Mouse (Mus musculus) neural tube, embryonic 14.5 days (tissue): ENCODE data around the gene Sorbs1. TPM values are rescaled to one million over a fixed set of nuclear protein-coding genes. Genes with fewer than 3 reads are reported as not detected.
A peak's percentile ranks its signal among the peaks of the same experiment; 100 is the strongest.

Experiments
- ATAC-seq: fragments of 200-750 bp; cut with Nextera tagmentation; 2 replicates; pipeline ENCODE4 v1.8.0; 2017; ENCODE audit warnings: low read depth, mild to moderate bottlenecking, moderate TSS enrichment, moderate library complexity
- H3K27ac ChIP-seq: fragments of 300-500 bp; sonication (generic); 2 replicates; pipeline ENCODE4 v1.5.1; 2014; ENCODE audit warnings: low read depth, mild to moderate bottlenecking, control low read depth, low read length, moderate library complexity, mixed read lengths
- H3K27me3 ChIP-seq: fragments of 300-500 bp; sonication (generic); 2 replicates; pipeline ENCODE4 v1.6.1; 2014; ENCODE audit warnings: low read length; ENCODE audit not compliant: control insufficient read depth, insufficient read depth
- H3K36me3 ChIP-seq: fragments of 300-500 bp; sonication (generic); 2 replicates; pipeline ENCODE4 v1.6.1; 2014; ENCODE audit warnings: low read length, mixed read lengths; ENCODE audit not compliant: control insufficient read depth, insufficient read depth
- H3K4me1 ChIP-seq: fragments of 300-500 bp; sonication (generic); 2 replicates; pipeline ENCODE4 v1.6.1; 2014; ENCODE audit warnings: low read length; ENCODE audit not compliant: control insufficient read depth, insufficient read depth
- H3K4me2 ChIP-seq: fragments of 300-500 bp; sonication (generic); 2 replicates; pipeline ENCODE4 v1.6.1; 2014; ENCODE audit warnings: mild to moderate bottlenecking, low read depth, low read length, control low read depth
- H3K4me3 ChIP-seq: fragments of 300-500 bp; sonication (generic); 2 replicates; pipeline ENCODE4 v1.5.1; 2014; ENCODE audit warnings: low read depth, low read length, control low read depth, mixed read lengths
- H3K9ac ChIP-seq: fragments of 300-500 bp; sonication (generic); replicated peaks from 2 replicates; pipeline ENCODE4 v1.6.1; 2014; ENCODE audit warnings: low read depth, mild to moderate bottlenecking, control low read depth, low read length, mixed read lengths
- H3K9me3 ChIP-seq: fragments of 300-500 bp; sonication (generic); 2 replicates; pipeline ENCODE4 v1.6.1; 2016; ENCODE audit warnings: low read length; ENCODE audit not compliant: control insufficient read depth
- WGBS: fragments of 180-500 bp; shearing (Covaris S2); extraction: QIAGEN DNeasy Blood & Tissue Kit; methylation state at CpG from one replicate; pipeline ENCODE4 v1.1.7; 2014; 5-methylcytosine and 5-hydroxymethylcytosine counted together
- polyA plus RNA-seq: library from polyadenylated mRNA; unstranded; fragments of >200 nt; fragmentation: Nextera tagmentation; extraction: Ambion mirVana; gene quantifications from 2 replicates; pipeline ENCODE4 v1.2.1, GENCODE M21; 2014

The Sorbs1 gene
- polyA plus RNA-seq, 1 experiment from 2014 or later, result 117 TPM

DNA sequence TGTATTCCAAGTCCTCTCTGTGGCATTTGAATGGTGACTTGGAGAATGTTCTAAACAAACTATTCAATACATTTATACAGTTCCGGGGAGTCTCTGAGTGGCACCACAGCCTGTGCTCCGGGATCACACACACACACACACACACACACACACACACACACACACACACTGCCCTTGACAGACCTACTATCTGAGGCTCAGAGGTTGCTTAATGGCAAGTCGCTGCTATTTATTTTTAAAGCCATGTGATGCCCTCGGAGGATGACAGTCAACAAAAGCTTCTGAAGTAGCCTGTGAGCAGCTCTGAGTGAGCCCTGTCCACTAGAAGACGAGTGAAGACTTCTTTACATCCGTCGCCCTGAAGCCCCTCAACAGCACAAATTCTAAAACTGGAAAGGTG is 94.3 kb downstream of the Sorbs1 start:
- Histone ChIP-seq H3K4me2 (no peak overlapping the region), H3K36me3 (no peaks in the 10 kb centered on the region), H3K9ac (no peak overlapping the region), H3K27ac (no peak overlapping the region), H3K27me3 (no peaks in the 10 kb centered on the region), H3K4me3 (no peak overlapping the region), H3K9me3 (no peaks in the 10 kb centered on the region), H3K4me1 (peaks cover 5% of the 10 kb centered on the region; the same call in 1 of the 2 replicates)
- no peak for ATAC-seq
- 86% methylated on average over 7 of the region's 7 CpGs for WGBS

DNA sequence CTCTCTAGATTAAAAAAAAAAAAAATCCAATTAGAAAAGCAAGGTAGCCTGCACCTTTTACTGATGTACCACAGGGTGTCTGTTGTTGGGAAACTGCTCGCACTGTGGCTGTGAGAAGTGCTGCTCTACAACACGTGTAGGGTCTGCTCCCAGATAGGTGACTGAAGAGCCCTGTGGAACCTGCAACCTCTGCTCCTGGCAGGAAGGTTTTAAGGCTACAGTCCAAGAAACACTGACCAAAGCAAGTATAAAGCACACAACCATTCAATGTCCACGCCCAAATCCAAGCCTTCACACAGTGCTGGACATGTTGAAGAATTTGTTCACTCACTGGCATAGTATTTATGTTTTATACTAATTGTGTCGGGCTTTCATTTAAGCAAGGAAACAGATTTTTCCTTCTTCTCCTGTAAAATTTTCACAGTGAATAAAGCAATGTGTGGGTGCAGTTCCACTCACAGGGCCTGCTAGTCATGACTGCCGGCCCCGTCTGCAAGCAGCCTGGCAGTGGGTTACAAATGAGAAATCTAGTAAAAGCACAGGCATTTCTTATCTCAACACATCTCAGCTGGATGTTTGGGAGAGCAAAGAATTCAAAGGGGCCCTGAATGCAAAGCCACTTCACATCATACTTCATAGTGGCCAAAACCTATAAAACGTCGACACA is 96.3 kb downstream of the Sorbs1 start:
- Histone ChIP-seq H3K4me1 (peaks cover 5% of the 10 kb centered on the region; the same call in 1 of the 2 replicates), H3K9ac (no peak overlapping the region), H3K4me2 (no peak overlapping the region), H3K27ac (no peak overlapping the region), H3K36me3 (no peaks in the 10 kb centered on the region), H3K9me3 (no peaks in the 10 kb centered on the region), H3K27me3 (no peaks in the 10 kb centered on the region), H3K4me3 (no peak overlapping the region)
- WGBS, result 79% methylated on average over 8 of the region's 8 CpGs
- ATAC-seq, result no peak

DNA sequence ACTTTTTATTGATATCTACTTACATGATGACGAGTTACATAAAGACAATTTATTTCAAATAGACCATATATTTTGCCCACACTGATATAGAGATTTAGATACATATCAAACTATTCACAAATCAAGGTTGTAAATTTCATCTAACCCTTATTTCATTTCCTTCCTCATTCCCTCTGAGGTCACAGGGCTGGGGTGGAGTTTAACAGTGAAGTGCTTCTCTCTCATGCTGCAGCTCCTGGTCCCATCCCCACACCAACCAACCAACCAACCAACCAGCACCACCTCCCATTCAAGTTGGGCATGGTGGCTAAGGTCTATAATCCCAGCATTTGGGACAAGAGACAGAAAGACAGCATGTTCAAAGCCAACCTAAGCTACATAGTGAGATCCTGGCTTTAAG is 97.9 kb downstream of the Sorbs1 start:
- no peak overlapping the region for H3K4me2 ChIP-seq
- H3K36me3 ChIP-seq, result no peaks in the 10 kb centered on the region
- peaks cover 5% of the 10 kb centered on the region; the same call in 1 of the 2 replicates for H3K4me1 ChIP-seq
- no peak overlapping the region for H3K27ac ChIP-seq
- no peaks in the 10 kb centered on the region for H3K27me3 ChIP-seq
- no peak for ATAC-seq
- no peak overlapping the region for H3K4me3 ChIP-seq
- no peaks in the 10 kb centered on the region for H3K9me3 ChIP-seq
- no peak overlapping the region for H3K9ac ChIP-seq
- WGBS, result 98% methylated on average over 1 of the region's 1 CpGs

DNA sequence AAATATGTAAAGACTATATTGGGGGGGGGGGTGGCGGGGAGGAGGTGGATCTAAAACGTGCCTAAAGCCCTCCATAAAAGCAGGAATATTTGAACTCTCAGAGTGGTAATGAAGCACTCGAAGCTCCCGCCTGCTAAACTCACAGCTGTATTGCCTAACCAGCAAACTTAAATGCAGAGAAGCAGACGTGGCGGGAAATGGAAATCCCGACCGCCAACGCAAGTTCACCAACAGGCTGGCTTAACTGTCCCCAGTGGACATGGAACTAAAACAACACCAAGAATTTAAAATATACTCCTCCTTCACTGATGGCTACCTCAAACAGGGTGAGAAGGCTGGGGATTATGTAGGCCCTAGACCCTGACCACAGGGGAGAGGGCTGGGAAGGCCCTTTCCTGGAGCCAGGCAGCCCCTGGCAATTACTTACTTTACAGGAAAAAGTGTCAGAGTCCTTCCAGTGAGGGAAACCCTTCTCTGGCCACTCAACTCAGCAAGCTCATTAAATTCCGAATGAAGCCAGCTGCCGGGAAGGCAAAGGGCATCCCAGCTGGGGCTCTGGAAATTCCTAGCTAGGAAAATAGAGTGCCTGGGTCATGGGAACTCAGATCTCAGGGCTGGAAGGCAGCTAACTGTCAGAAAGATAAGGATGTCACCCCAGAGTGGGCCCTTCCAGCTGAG is 98.6 kb downstream of the Sorbs1 start:
- H3K27ac ChIP-seq, result peak overlapping the region; percentile 35; the same call in 1 of the 2 replicates
- WGBS, result 56% methylated on average over 11 of the region's 11 CpGs
- no peak for ATAC-seq

DNA sequence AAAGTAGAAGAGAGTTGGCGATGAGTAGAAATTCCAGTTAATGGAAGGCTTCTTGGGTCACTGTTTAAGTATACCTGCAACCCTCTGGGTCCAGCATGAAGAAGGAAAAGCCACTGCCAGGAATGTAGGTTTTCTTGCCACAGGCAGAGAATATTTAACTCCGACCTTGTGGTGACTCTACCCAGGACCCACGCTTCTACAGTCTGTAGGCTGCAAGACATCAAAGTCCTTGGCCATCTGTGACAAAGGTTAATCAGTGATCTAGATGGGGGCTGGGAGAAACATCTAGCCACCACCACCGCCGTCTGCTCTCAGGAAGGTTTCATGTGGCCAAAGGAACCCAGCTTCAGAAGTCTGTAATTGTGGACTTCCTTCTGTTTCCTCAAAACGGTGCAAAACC is 99.2 kb downstream of the Sorbs1 start:
- Histone ChIP-seq H3K27me3 (no peaks in the 10 kb centered on the region), H3K4me2 (no peak overlapping the region), H3K9ac (no peak overlapping the region), H3K9me3 (no peaks in the 10 kb centered on the region), H3K27ac (no peak overlapping the region), H3K4me1 (peaks cover 5% of the 10 kb centered on the region; the same call in 1 of the 2 replicates), H3K4me3 (no peak overlapping the region), H3K36me3 (no peaks in the 10 kb centered on the region)
- WGBS, result 82% methylated on average over 6 of the region's 6 CpGs
- no peak for ATAC-seq

More for the DNA sequence above, 98.6 kb downstream of the Sorbs1 start:
- Histone ChIP-seq H3K4me3 (no peak overlapping the region), H3K4me1 (peaks cover 5% of the 10 kb centered on the region; the same call in 1 of the 2 replicates), H3K27me3 (no peaks in the 10 kb centered on the region), H3K9me3 (no peaks in the 10 kb centered on the region), H3K9ac (no peak overlapping the region), H3K4me2 (no peak overlapping the region), H3K36me3 (no peaks in the 10 kb centered on the region)

DNA sequence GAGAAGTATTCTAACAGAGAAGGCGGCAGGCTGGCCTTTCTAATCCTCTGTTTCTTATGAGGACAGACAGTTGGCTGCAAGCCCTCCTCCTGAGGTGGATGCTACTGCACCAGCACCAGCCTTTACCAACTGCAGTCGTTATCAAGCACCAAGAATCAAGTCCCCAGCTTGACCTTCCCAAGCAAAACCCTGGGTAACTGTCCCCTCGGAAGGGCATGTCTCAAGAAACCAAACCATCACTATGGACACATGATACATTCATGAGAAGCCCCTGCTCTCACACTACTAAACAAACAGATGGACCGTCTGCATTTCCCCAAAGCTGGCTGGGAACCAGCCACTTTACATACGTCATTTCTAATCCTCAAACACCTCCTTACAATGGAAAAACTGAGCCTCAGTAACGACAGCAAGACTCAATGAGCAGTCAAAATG is 102.2 kb downstream of the Sorbs1 start:
- no peak for ATAC-seq
- Histone ChIP-seq H3K27ac (no peak overlapping the region), H3K27me3 (no peaks in the 10 kb centered on the region), H3K4me3 (no peak overlapping the region), H3K9ac (no peak overlapping the region), H3K36me3 (no peaks in the 10 kb centered on the region), H3K4me2 (no peak overlapping the region), H3K4me1 (peaks cover 5% of the 10 kb centered on the region; the same call in 1 of the 2 replicates), H3K9me3 (no peaks in the 10 kb centered on the region)
- 65% methylated on average over 6 of the region's 6 CpGs for WGBS

DNA sequence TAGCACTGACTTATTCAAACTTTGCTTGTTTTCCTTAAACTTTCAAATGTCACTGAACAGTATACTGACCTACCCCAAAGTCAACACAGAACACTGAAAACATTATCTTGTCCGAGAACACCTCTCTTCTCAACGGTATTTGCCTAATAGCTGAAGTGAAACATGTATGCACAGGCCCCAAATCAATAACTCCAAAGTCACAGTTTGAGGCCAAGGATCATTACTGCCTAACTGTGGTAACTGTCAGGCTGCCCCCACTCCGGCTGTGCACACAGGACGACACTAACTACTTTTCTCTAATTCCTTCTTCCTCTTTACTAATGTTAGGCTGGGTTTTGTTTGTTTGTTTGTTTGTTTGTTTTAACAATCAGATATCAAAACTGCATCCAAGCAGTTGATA is 103.1 kb downstream of the Sorbs1 start:
- Histone ChIP-seq H3K36me3 (no peaks in the 10 kb centered on the region), H3K27ac (no peak overlapping the region), H3K4me1 (peaks cover 5% of the 10 kb centered on the region; the same call in 1 of the 2 replicates), H3K9ac (no peak overlapping the region), H3K9me3 (no peaks in the 10 kb centered on the region), H3K27me3 (no peaks in the 10 kb centered on the region), H3K4me2 (no peak overlapping the region), H3K4me3 (no peak overlapping the region)
- no peak for ATAC-seq
- WGBS, result 83% methylated on average over 4 of the region's 4 CpGs

DNA sequence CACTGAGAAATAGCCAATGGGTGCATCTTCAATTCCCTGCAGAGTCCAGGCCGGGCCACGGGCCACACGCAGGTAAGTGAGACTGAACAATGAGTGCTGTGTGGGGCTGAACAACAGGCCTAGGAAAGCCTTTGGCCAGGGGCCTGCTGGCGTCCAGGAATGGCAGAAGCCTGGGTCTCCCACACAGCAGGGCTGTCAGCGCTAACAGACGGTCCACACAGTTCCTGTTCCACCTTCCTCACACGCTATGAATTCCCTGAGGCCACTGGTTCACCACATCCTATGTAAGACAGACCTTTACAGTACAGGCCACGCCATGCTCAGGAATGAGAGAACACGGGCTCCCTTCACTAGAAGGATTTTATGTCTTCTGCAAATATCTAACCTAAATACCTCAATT is 103.5 kb downstream of the Sorbs1 start:
- H3K27ac ChIP-seq, result no peak overlapping the region
- no peak overlapping the region for H3K9ac ChIP-seq
- 69% methylated on average over 9 of the region's 9 CpGs for WGBS
- no peaks in the 10 kb centered on the region for H3K9me3 ChIP-seq
- H3K4me1 ChIP-seq, result peaks cover 2% of the 10 kb centered on the region; the same call in 1 of the 2 replicates
- no peaks in the 10 kb centered on the region for H3K36me3 ChIP-seq
- H3K4me2 ChIP-seq, result no peak overlapping the region
- no peak for ATAC-seq
- H3K4me3 ChIP-seq, result no peak overlapping the region
- H3K27me3 ChIP-seq, result no peaks in the 10 kb centered on the region

DNA sequence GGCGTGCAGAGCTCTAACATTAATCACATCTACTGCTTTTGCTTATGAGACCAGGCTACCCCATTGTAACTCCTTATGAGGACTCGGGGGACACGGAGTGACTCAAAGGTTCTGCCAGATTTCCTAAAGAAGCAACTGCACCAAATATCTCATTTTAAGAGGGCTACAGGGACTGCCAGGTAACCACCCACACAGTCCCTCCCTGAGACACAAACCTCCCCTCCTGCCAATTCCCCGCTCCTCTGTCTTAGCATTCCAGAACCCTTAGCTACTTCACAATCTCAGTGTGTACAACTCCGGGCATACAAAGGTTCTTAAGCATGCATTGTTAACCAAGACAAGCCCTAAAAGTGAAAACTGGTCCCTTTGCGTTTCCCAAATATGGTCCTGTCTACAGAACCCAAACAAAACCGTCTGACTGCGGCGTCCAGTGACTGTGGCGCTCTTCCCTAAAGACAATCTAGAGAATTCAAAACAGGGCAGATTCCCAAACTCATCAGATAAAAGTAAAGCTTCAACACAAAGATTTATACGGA is 104.0 kb downstream of the Sorbs1 start:
- no peak overlapping the region for H3K27ac ChIP-seq
- H3K4me2 ChIP-seq, result no peak overlapping the region
- no peak for ATAC-seq
- H3K4me1 ChIP-seq, result no peaks in the 10 kb centered on the region
- H3K27me3 ChIP-seq, result no peaks in the 10 kb centered on the region
- H3K9me3 ChIP-seq, result no peaks in the 10 kb centered on the region
- no peak overlapping the region for H3K9ac ChIP-seq
- no peaks in the 10 kb centered on the region for H3K36me3 ChIP-seq
- H3K4me3 ChIP-seq, result no peak overlapping the region
- 79% methylated on average over 11 of the region's 11 CpGs for WGBS
